Mouse (Mus musculus) brain, embryonic 14.5 days (tissue): ENCODE results near the gene Apoa4.

ENCODE experiments used
- CTCF ChIP-seq: fragments of 200-500 bp; IDR thresholded peaks from 2 replicates; pipeline ENCODE4 v1.5.1; 2012; ENCODE audit warnings: inconsistent platforms, mild to moderate bottlenecking, moderate library complexity, borderline replicate concordance; ENCODE audit not compliant: insufficient read depth, insufficient read length; ENCODE audit errors: extremely low read depth
- POLR2A ChIP-seq: fragments of 200-500 bp; IDR thresholded peaks from 2 replicates; pipeline ENCODE4 v1.6.1; 2012; ENCODE audit warnings: mild to moderate bottlenecking, inconsistent platforms, borderline replicate concordance; ENCODE audit not compliant: poor library complexity, insufficient read depth, insufficient read length, severe bottlenecking; ENCODE audit errors: extremely low read depth

GRCm38 (mm10) chr9:46241818-46242217 is 1.3 kb downstream of the Apoa4 start:
- TF ChIP-seq CTCF = no peak
- no peak for TF ChIP-seq POLR2A
